Mouse (Mus musculus) E14TG2a.4 (cell line): ENCODE data around the gene Glt1d1.

ENCODE experiments used
- CTCF ChIP-seq: conservative IDR thresholded peaks from 2 replicates; pipeline ENCODE4 v1.5.1; 2014; ENCODE audit warnings: low read length
- NANOG ChIP-seq: IDR thresholded peaks from 2 replicates; pipeline ENCODE4 v1.6.1; 2014; ENCODE audit warnings: borderline replicate concordance, low read length, mixed read lengths
- POU5F1 ChIP-seq: IDR thresholded peaks from 2 replicates; pipeline ENCODE4 v1.6.1; 2014; ENCODE audit warnings: low read length, borderline replicate concordance

DNA sequence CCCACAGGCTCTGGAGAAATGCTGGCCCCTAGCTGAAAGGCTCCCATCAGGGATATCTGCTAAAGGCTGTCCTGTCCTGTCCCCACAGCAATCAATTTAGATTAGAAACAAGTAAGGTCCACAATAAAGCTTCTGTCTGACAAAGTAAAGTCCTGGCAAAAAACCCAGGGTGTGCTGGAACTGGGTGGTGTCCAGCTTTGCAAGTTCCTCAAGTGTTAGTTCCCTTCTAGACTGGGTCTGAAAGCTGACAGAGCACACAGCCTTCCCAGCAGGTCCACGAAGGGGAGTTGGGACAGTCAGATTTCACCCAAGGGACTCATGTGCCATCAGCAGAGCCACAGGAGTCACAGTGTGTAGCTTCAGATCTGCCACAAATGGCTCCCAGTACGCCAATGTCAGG lies 24.6 kb upstream of the Glt1d1 start:
- TF ChIP-seq CTCF, result no peak
- TF ChIP-seq POU5F1, result no peak
- no peak for TF ChIP-seq NANOG
